Mouse (Mus musculus) limb, embryonic 14.5 days (tissue): ENCODE measurements around the gene Cat. TPM values are rescaled to one million over a fixed set of nuclear protein-coding genes. Genes with fewer than 3 reads are reported as not detected.

Source experiments
- ATAC-seq: fragments of 200-750 bp; cut with Nextera tagmentation; 2 replicates; pipeline ENCODE4 v1.8.0; 2017; ENCODE audit warnings: low read depth, moderate number of reproducible peaks, moderate TSS enrichment; ENCODE audit not compliant: low FRiP score
- DNase-seq: peaks from one replicate; pipeline ENCODE4 v3.0.0-alpha.2; 2015; ENCODE audit warnings: low spot score
- H3K27ac ChIP-seq: fragments of 300-500 bp; sonication (generic); replicated peaks from 2 replicates; pipeline ENCODE4 v1.5.1; 2014; ENCODE audit warnings: low read depth, mild to moderate bottlenecking, low read length, moderate library complexity, mixed read lengths
- H3K27me3 ChIP-seq: fragments of 300-500 bp; sonication (generic); 2 replicates; pipeline ENCODE4 v1.6.1; 2014; ENCODE audit warnings: low read length, mixed read lengths; ENCODE audit not compliant: control insufficient read depth, insufficient read depth
- H3K36me3 ChIP-seq: fragments of 300-500 bp; sonication (generic); 2 replicates; pipeline ENCODE4 v1.6.1; 2014; ENCODE audit warnings: mild to moderate bottlenecking, low read length, moderate library complexity, mixed read lengths; ENCODE audit not compliant: control insufficient read depth, insufficient read depth
- H3K4me1 ChIP-seq: fragments of 300-500 bp; sonication (generic); 2 replicates; pipeline ENCODE4 v1.6.1; 2014; ENCODE audit warnings: antibody characterized with exemption, low read length, mixed read lengths; ENCODE audit not compliant: control insufficient read depth, insufficient read depth
- H3K4me2 ChIP-seq: fragments of 300-500 bp; sonication (generic); replicated peaks from 2 replicates; pipeline ENCODE4 v1.6.1; 2014; ENCODE audit warnings: low read depth, mild to moderate bottlenecking, low read length, moderate library complexity; ENCODE audit not compliant: severe bottlenecking
- H3K4me3 ChIP-seq: fragments of 300-500 bp; sonication (generic); replicated peaks from 2 replicates; pipeline ENCODE4 v1.5.1; 2014; ENCODE audit warnings: low read length
- H3K9ac ChIP-seq: fragments of 300-500 bp; sonication (generic); 2 replicates; pipeline ENCODE4 v1.6.1; 2014; ENCODE audit warnings: mild to moderate bottlenecking, low read depth, low read length, moderate library complexity; ENCODE audit not compliant: severe bottlenecking
- H3K9me3 ChIP-seq: fragments of 300-500 bp; sonication (generic); 2 replicates; pipeline ENCODE4 v1.6.1; 2016; ENCODE audit warnings: low read length; ENCODE audit not compliant: control insufficient read depth
- POLR2A ChIP-seq: fragments of 200-500 bp; IDR thresholded peaks from 2 replicates; pipeline ENCODE4 v1.8.0; 2012; ENCODE audit warnings: inconsistent platforms, mild to moderate bottlenecking, moderate library complexity, borderline replicate concordance; ENCODE audit not compliant: insufficient read depth, insufficient read length; ENCODE audit errors: extremely low read depth
- WGBS: fragments of 180-500 bp; shearing (Covaris S2); extraction: QIAGEN DNeasy Blood & Tissue Kit; methylation state at CpG from one replicate; pipeline ENCODE4 v1.1.7; 2014; 5-methylcytosine and 5-hydroxymethylcytosine counted together
- polyA plus RNA-seq, 2 experiments: library from polyadenylated mRNA; depleted of rRNA in 1 of 2; stranded (reverse) in 1 of 2; unstranded in 1 of 2; fragments of >200 nt; fragmentation: Nextera tagmentation in 1 of 2; extraction: Ambion mirVana in 1 of 2; gene quantifications; 2 replicates each; pipeline versions ENCODE4 v1.2.1 to v1.2.3; 2012 to 2014

Cat gene
- polyA plus RNA-seq, 2 experiments: 56.3 to 82.3 TPM

- H3K27me3 ChIP-seq: no peaks in the 10 kb centered on the region
- no peaks in the 10 kb centered on the region for H3K36me3 ChIP-seq
- H3K4me2 ChIP-seq: no peak overlapping the region
- H3K9ac ChIP-seq: no peak overlapping the region
- no peaks in the 10 kb centered on the region for H3K9me3 ChIP-seq
- H3K4me1 ChIP-seq: peaks cover 5% of the 10 kb centered on the region; the same call in 1 of the 2 replicates
- TF ChIP-seq POLR2A: no peak
- ATAC-seq (no peak), DNase-seq (no peak)
- no peak overlapping the region for H3K27ac ChIP-seq
- H3K4me3 ChIP-seq: no peak overlapping the region
- WGBS: 81% methylated on average over 11 of the region's 11 CpGs
These were observed 3.4 kb downstream of the Cat start for GRCm38 (mm10) chr2:103481314-103482231.

GRCm38 (mm10) chr2:103480871-103481270, 4.1 kb downstream of the Cat start:
- 92% methylated on average over 4 of the region's 4 CpGs for WGBS
- TF ChIP-seq POLR2A: no peak
- Histone ChIP-seq H3K4me2 (no peak overlapping the region), H3K27me3 (no peaks in the 10 kb centered on the region), H3K9ac (no peak overlapping the region), H3K4me1 (peaks cover 5% of the 10 kb centered on the region; the same call in 1 of the 2 replicates), H3K27ac (no peak overlapping the region), H3K36me3 (no peaks in the 10 kb centered on the region), H3K4me3 (no peak overlapping the region), H3K9me3 (no peaks in the 10 kb centered on the region)
- no peak for DNase-seq
- ATAC-seq: no peak

- 88% methylated on average over 8 of the region's 8 CpGs for WGBS
- Histone ChIP-seq H3K27ac (no peak overlapping the region), H3K9ac (no peak overlapping the region), H3K4me3 (no peak overlapping the region), H3K9me3 (no peaks in the 10 kb centered on the region), H3K4me1 (peaks cover 5% of the 10 kb centered on the region; the same call in 1 of the 2 replicates), H3K27me3 (no peaks in the 10 kb centered on the region), H3K4me2 (no peak overlapping the region), H3K36me3 (peaks cover 6% of the 10 kb centered on the region)
- no peak for TF ChIP-seq POLR2A
- DNase-seq: no peak
- ATAC-seq: no peak
These were observed 4.7 kb downstream of the Cat start for GRCm38 (mm10) chr2:103480240-103480639.

GRCm38 (mm10) chr2:103478326-103478725, 6.6 kb downstream of the Cat start:
- no peak overlapping the region for H3K4me2 ChIP-seq
- no peaks in the 10 kb centered on the region for H3K27me3 ChIP-seq
- no peaks in the 10 kb centered on the region for H3K4me1 ChIP-seq
- 81% methylated on average over 3 of the region's 3 CpGs for WGBS
- no peak for TF ChIP-seq POLR2A
- H3K4me3 ChIP-seq: no peak overlapping the region
- peaks cover 23% of the 10 kb centered on the region for H3K36me3 ChIP-seq
- H3K9me3 ChIP-seq: no peaks in the 10 kb centered on the region
- no peak overlapping the region for H3K9ac ChIP-seq
- DNase-seq: no peak
- no peak for ATAC-seq
- H3K27ac ChIP-seq: no peak overlapping the region

- Histone ChIP-seq H3K4me2 (no peak overlapping the region), H3K27me3 (no peaks in the 10 kb centered on the region), H3K9ac (no peak overlapping the region), H3K9me3 (no peaks in the 10 kb centered on the region), H3K4me1 (no peaks in the 10 kb centered on the region), H3K4me3 (no peak overlapping the region), H3K36me3 (peaks cover 31% of the 10 kb centered on the region), H3K27ac (no peak overlapping the region)
- 65% methylated on average over 4 of the region's 4 CpGs for WGBS
- ATAC-seq: no peak
- DNase-seq: no peak
- no peak for TF ChIP-seq POLR2A
These were observed 7.5 kb downstream of the Cat start for GRCm38 (mm10) chr2:103477456-103477855.
